Mouse (Mus musculus) monocyte, adult 2 months (primary cell): ENCODE measurements at regions not wholly inside any gene's neighbourhood (a gene's known extent, or its start where the extent isn't known, plus 50 kb on each side); places are given as distances from the start of the nearest gene placed in this dataset.

Experiments used
- DNase-seq, 2 experiments: peaks; one replicate each; pipeline ENCODE4 v3.0.0; 2022; ENCODE audit warnings: low spot score in 2 of 2, low read depth in 1 of 2

- DNase-seq, result no peak
These were observed 313.0 kb downstream of the Bmper start for GRCm38 (mm10) chr9:23535872-23536271.

GRCm38 (mm10) chr9:23538051-23538450 is 315.2 kb downstream of the Bmper start:
- DNase-seq, result no peak

- DNase-seq, result no peak
These were observed 328.8 kb downstream of the Bmper start for GRCm38 (mm10) chr9:23551692-23552091.

- no peak for DNase-seq
These were observed 330.9 kb downstream of the Bmper start for GRCm38 (mm10) chr9:23553766-23554165.

- no peak for DNase-seq
These were observed 334.7 kb downstream of the Bmper start for GRCm38 (mm10) chr9:23557601-23558000.

- DNase-seq, result no peak
These were observed 339.0 kb downstream of the Bmper start for GRCm38 (mm10) chr9:23561924-23562323.

GRCm38 (mm10) chr9:23567081-23567480 is 344.2 kb downstream of the Bmper start:
- DNase-seq, result no peak

GRCm38 (mm10) chr9:23570150-23570549 is 347.3 kb downstream of the Bmper start:
- peak; percentile 10 to 21 for DNase-seq

GRCm38 (mm10) chr9:23576314-23576713 is 353.4 kb downstream of the Bmper start:
- no peak for DNase-seq

- DNase-seq, result no peak
These were observed 357.3 kb downstream of the Bmper start for GRCm38 (mm10) chr9:23580155-23580554.

GRCm38 (mm10) chr9:23581039-23581606 is 358.2 kb downstream of the Bmper start:
- peak; percentile 7 to 12 for DNase-seq

GRCm38 (mm10) chr9:23584561-23584960 is 361.7 kb downstream of the Bmper start:
- DNase-seq, result no peak

- DNase-seq, result no peak
These were observed 366.1 kb downstream of the Bmper start for GRCm38 (mm10) chr9:23589024-23589423.

- no peak for DNase-seq
These were observed 369.0 kb downstream of the Bmper start for GRCm38 (mm10) chr9:23591906-23592305.

GRCm38 (mm10) chr9:23600623-23601022 is 377.7 kb downstream of the Bmper start:
- DNase-seq, result no peak
